Mouse (Mus musculus): ENCODE measurements around the gene Olfr603. TPM values are rescaled to one million over a fixed set of nuclear protein-coding genes. Genes with fewer than 3 reads are reported as not detected.

The Olfr603 gene
- polyA plus RNA-seq, 1 experiment from 2014 or later: not detected

Small RNAs within 50 kb of the gene (microRNA-seq; reads per million reads assigned to microRNA genes)
- gene Gm25774: not detected

Other genes with a start within 250 kb of the Olfr603 start
- gene Olfr588-ps1, start 245.3 kb downstream of the Olfr603 start, polyA plus RNA-seq (2014; fragmentation: Nextera tagmentation; extraction: Ambion mirVana): not detected in 2 replicates
- not detected in 2 replicates for gene Olfr589, start 229.8 kb downstream of the Olfr603 start, polyA plus RNA-seq (2014; fragmentation: Nextera tagmentation; extraction: Ambion mirVana)
- gene Olfr591, start 207.8 kb downstream of the Olfr603 start, polyA plus RNA-seq (2014; fragmentation: Nextera tagmentation; extraction: Ambion mirVana): not detected in 2 replicates
- gene Olfr592, start 201.4 kb downstream of the Olfr603 start, polyA plus RNA-seq (2014; fragmentation: Nextera tagmentation; extraction: Ambion mirVana): not detected in 2 replicates
- not detected in 2 replicates for gene Olfr593, start 174.3 kb downstream of the Olfr603 start, polyA plus RNA-seq (2014; fragmentation: Nextera tagmentation; extraction: Ambion mirVana)
- gene Olfr594, start 169.2 kb downstream of the Olfr603 start, polyA plus RNA-seq (2014; fragmentation: Nextera tagmentation; extraction: Ambion mirVana): not detected in 2 replicates
- gene Usp17ld, start 133.7 kb downstream of the Olfr603 start, polyA plus RNA-seq (2014; fragmentation: Nextera tagmentation; extraction: Ambion mirVana): not detected in 2 replicates
- not detected in 2 replicates for gene Olfr596, start 80.5 kb downstream of the Olfr603 start, polyA plus RNA-seq (2014; fragmentation: Nextera tagmentation; extraction: Ambion mirVana)
- gene Olfr597, start 69.9 kb downstream of the Olfr603 start, polyA plus RNA-seq (2014; fragmentation: Nextera tagmentation; extraction: Ambion mirVana): not detected in 2 replicates
- not detected in 2 replicates for gene Olfr598, start 62.6 kb downstream of the Olfr603 start, polyA plus RNA-seq (2014; fragmentation: Nextera tagmentation; extraction: Ambion mirVana)
- not detected in 2 replicates for gene Olfr599, start 50.3 kb downstream of the Olfr603 start, polyA plus RNA-seq (2014; fragmentation: Nextera tagmentation; extraction: Ambion mirVana)
- not detected in 2 replicates for gene Olfr600, start 36.5 kb downstream of the Olfr603 start, polyA plus RNA-seq (2014; fragmentation: Nextera tagmentation; extraction: Ambion mirVana)
- not detected in 2 replicates for gene Olfr601, start 23.5 kb downstream of the Olfr603 start, polyA plus RNA-seq (2014; fragmentation: Nextera tagmentation; extraction: Ambion mirVana)
- gene Usp17lc, start 28.9 kb upstream of the Olfr603 start, polyA plus RNA-seq (2014; fragmentation: Nextera tagmentation; extraction: Ambion mirVana): not detected in 2 replicates
- gene Olfr605, start 59.3 kb upstream of the Olfr603 start, polyA plus RNA-seq (2014; fragmentation: Nextera tagmentation; extraction: Ambion mirVana): not detected in 2 replicates
- gene Olfr606, start 62.9 kb upstream of the Olfr603 start, polyA plus RNA-seq (2014; fragmentation: Nextera tagmentation; extraction: Ambion mirVana): not detected in 2 replicates
- gene Olfr607, start 78.0 kb upstream of the Olfr603 start, polyA plus RNA-seq (2014; fragmentation: Nextera tagmentation; extraction: Ambion mirVana): not detected in 2 replicates
- gene Olfr608, start 83.7 kb upstream of the Olfr603 start, polyA plus RNA-seq (2014; fragmentation: Nextera tagmentation; extraction: Ambion mirVana): not detected in 2 replicates
- not detected in 2 replicates for gene Olfr609, start 111.9 kb upstream of the Olfr603 start, polyA plus RNA-seq (2014; fragmentation: Nextera tagmentation; extraction: Ambion mirVana)
- gene Olfr610, start 125.9 kb upstream of the Olfr603 start, polyA plus RNA-seq (2014; fragmentation: Nextera tagmentation; extraction: Ambion mirVana): not detected in 2 replicates
- not detected in 2 replicates for gene Olfr611, start 134.7 kb upstream of the Olfr603 start, polyA plus RNA-seq (2014; fragmentation: Nextera tagmentation; extraction: Ambion mirVana)
- gene Olfr612, start 156.5 kb upstream of the Olfr603 start, polyA plus RNA-seq (2014; fragmentation: Nextera tagmentation; extraction: Ambion mirVana): not detected in 2 replicates
- gene Olfr613, start 161.9 kb upstream of the Olfr603 start, polyA plus RNA-seq (2014; fragmentation: Nextera tagmentation; extraction: Ambion mirVana): not detected in 2 replicates
- not detected in 2 replicates for gene Olfr615, start 169.9 kb upstream of the Olfr603 start, polyA plus RNA-seq (2014; fragmentation: Nextera tagmentation; extraction: Ambion mirVana)
- not detected in 2 replicates for gene Olfr616, start 183.0 kb upstream of the Olfr603 start, polyA plus RNA-seq (2014; fragmentation: Nextera tagmentation; extraction: Ambion mirVana)
- gene Olfr617, start 186.9 kb upstream of the Olfr603 start, polyA plus RNA-seq (2014; fragmentation: Nextera tagmentation; extraction: Ambion mirVana): not detected in 2 replicates
- gene Olfr618, start 203.9 kb upstream of the Olfr603 start, polyA plus RNA-seq (2014; fragmentation: Nextera tagmentation; extraction: Ambion mirVana): 0.08 and 0.23 TPM in 2 replicates
- not detected in 2 replicates for gene Olfr619, start 214.4 kb upstream of the Olfr603 start, polyA plus RNA-seq (2014; fragmentation: Nextera tagmentation; extraction: Ambion mirVana)
- not detected in 2 replicates for gene Olfr620, start 226.4 kb upstream of the Olfr603 start, polyA plus RNA-seq (2014; fragmentation: Nextera tagmentation; extraction: Ambion mirVana)